Mouse (Mus musculus): ENCODE measurements at regions not wholly inside any gene's neighbourhood (a gene's known extent, or its start where the extent isn't known, plus 50 kb on each side); places are given as distances from the start of the nearest gene placed in this dataset.

- TF ChIP-seq CTCF (IDR thresholded peaks at IDR 0.05; ENCODE audit: extremely low read depth, insufficient read length, insufficient replicate concordance, low read depth, low read length): no peak
- TF ChIP-seq POLR2A (IDR thresholded peaks at IDR 0.05; ENCODE audit: low read depth, low read length): no peak
Observed at GRCm38 (mm10) chr9:84249765-84250164, 324.8 kb downstream of the Bckdhb start.

All from small intestine, adult 2 months (tissue).